Mouse (Mus musculus): ENCODE data around the gene Fzr1.

Gene Fzr1

GRCm38 (mm10) chr10:81382039-81382438 is 3.7 kb upstream of the Fzr1 start:
- DNase-seq (ENCODE audit: low spot score) = no peak

GRCm38 (mm10) chr10:81379809-81380378 is 1.6 kb upstream of the Fzr1 start:
- no peak for DNase-seq (ENCODE audit: low spot score)

DNA sequence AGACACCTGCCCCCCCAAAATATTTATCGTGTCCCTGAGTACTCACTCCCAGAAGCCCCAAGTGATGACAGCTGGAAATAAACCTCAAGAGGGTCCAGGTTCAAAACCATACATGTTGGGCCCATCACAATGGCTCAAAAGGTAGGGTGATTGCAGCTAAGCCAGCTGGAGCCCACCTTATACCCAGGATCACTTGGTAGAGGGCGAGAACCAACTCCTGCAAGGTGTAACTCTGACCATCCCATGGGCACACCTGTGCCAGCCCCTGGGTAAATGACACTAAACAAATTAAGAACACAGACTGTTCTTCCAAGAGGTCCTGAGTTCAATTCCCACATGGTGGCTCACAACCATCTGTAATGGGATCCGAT is 852 bp upstream of the Fzr1 start:
- no peak for DNase-seq (ENCODE audit: low spot score)

DNA sequence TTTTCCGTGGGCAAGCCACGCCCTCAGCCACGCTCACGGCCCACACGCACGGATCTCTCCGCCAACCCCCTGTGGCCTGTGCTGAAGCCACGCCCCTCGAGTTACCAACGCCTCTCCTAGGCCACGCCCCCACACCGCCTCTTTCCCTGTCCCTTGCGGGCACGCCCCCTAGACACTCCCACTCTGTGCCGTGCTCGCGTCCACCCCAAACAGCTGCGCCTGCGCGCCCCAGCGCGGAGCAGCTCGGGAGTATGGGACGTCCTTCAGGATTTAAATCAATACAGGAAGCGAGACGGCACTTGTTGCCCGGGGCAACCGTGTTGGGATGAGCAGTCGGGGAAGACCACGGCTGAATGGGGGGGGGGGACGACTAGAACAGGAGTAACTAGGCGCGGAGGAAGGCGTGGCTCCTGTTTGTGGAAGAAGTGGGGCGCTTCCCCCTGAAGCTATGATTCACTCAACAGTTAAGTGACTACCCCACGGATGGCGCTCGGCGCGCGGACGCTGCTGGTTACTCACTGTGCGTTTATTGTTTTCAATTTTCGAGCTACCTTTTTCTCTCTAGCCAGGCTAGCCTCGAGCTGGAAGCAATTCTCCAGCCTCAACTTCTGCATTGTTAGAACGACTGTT is 352 bp upstream of the Fzr1 start:
- peak; percentile 100 for DNase-seq (ENCODE audit: low spot score)

DNA sequence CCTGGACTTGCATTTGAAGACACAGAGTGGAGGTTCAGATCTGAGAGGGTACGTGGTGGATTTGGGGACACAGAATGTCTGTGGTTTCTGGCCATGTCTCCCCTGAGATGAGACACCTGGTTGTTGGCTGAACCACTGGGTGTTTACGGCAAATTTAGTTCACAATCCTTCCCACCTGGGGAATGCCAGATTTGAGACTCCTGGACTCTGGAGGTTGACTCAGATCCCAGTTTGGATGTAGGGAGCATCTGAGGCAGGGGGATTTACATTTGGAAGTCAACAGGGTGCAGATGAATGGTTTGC is 1.0 kb downstream of the Fzr1 start:
- no peak for DNase-seq (ENCODE audit: low spot score)

DNA sequence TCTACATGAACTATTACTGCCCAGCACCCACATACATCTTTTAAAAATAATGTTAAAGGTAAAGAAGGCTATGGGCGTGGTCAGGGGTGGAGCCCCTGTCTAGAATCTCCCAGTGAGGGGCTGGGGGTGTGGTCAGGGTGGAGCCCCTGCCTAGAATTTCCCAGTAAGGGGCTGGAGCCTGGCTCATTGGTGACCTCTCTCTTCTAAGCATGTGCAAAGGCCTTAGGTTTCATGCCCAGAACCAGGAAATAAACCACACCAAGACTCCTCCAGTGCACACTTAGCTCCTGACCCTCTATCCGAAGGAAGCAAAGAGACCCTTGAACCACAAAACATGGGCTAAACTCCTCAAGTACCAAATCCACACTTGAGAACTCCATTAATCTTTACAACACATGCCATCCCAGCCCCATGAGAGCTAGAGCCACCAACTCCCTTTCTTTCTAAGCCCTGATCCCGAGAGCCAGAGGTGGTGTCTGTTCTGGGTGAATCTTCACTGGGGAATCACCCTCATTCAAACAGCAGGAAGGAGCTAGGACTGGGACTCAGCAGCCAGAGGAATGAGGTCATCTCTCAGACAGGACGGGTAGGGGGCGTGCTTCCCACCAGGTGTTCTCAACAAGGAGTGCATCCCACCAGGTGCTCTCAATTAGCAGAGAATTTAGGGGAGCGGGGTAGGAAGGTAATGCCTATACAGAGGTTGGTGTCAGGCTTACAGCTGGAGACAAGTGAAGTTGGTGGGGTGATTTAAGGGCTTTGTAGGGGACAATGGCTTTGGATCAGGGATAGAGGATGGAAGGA is 1.6 kb downstream of the Fzr1 start:
- no peak for DNase-seq (ENCODE audit: low spot score)

GRCm38 (mm10) chr10:81375322-81375721 is 3.0 kb downstream of the Fzr1 start:
- no peak for DNase-seq (ENCODE audit: low spot score)

- DNase-seq (ENCODE audit: low spot score) = no peak
Measured at GRCm38 (mm10) chr10:81367207-81367495, 11.2 kb downstream of the Fzr1 start.

- DNase-seq (ENCODE audit: low spot score) = no peak
Measured at GRCm38 (mm10) chr10:81366477-81367206, 11.7 kb downstream of the Fzr1 start.

- DNase-seq (ENCODE audit: low spot score) = no peak
Measured at GRCm38 (mm10) chr10:81365672-81366476, 12.4 kb downstream of the Fzr1 start, which contains the start of gene 4930404N11Rik. Gene 4930404N11Rik (minus strand): TSS chr10:81365816.

- DNase-seq (ENCODE audit: low spot score) = no peak
Measured at GRCm38 (mm10) chr10:81365073-81365472, 13.2 kb downstream of the Fzr1 start.

DNA sequence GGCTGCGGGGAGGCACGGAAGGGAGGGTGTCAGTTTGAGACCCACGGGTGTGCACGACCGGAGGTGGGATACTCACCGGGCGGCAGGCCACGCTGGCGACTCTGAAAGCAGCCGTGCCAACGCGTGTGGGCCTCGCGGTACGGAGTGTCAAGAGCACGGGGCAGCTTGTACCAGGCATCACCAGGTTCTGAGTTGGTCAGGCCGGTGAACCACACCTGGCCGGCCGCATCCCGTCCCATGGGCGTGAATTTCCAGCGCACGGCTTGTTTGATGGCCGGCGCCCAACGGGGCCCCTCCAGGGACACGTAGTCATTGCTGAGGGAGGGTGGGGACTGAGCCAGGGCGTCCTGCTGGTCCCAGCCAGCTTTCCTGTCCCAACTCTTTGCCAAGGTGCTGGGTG is 13.7 kb downstream of the Fzr1 start:
- DNase-seq (ENCODE audit: low spot score) = peak; percentile 63

GRCm38 (mm10) chr10:81363436-81364346 is 14.6 kb downstream of the Fzr1 start:
- peak; percentile 58 for DNase-seq (ENCODE audit: low spot score)

DNA sequence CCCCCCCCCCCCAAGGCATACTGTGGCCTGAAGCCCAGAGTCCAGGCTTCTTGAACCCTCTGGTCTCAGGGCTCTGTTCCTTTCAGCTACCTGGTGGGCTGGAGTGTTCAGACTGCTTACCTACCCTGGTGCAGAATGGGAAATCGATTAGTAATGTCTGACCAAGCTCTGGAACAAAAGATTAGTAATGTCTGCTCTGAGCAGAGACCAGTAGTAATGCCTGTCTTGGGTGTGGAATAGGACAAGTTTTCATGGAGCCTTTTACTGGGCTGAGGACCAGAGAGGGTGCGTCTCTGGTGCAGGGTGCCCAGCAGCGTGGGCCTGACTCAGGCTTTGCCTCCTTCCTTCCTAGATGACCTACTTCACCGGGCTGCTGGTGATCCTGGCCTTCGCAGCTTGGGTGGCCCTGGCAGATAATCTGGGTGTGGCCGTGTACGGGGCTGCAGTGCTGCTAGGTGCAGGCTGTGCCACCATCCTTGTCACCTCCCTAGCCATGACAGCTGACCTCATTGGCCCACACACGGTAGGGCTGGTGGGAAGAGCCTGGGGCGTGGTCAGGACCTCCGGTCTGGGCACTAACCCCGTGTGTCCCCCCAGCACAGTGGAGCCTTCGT is 15.9 kb downstream of the Fzr1 start:
- no peak for DNase-seq (ENCODE audit: low spot score)

- no peak for DNase-seq (ENCODE audit: low spot score)
Measured at GRCm38 (mm10) chr10:81360721-81361120, 17.6 kb downstream of the Fzr1 start.

- no peak for DNase-seq (ENCODE audit: low spot score)
Measured at GRCm38 (mm10) chr10:81358841-81359240, 19.5 kb downstream of the Fzr1 start.

- no peak for DNase-seq (ENCODE audit: low spot score)
Measured at GRCm38 (mm10) chr10:81358209-81358608, 20.1 kb downstream of the Fzr1 start.

- DNase-seq (ENCODE audit: low spot score) = peak; percentile 96
Measured at GRCm38 (mm10) chr10:81356991-81357844, 21.1 kb downstream of the Fzr1 start, which contains the start of gene Mfsd12. Gene Mfsd12 (plus strand): TSS chr10:81357491.

- DNase-seq (ENCODE audit: low spot score) = no peak
Measured at GRCm38 (mm10) chr10:81356352-81356990, 21.8 kb downstream of the Fzr1 start.

Measured in testis, postnatal 10 days (tissue).